Mouse (Mus musculus) lung, postnatal 36 days (tissue): ENCODE measurements around the gene Sigirr.

Experiments used
- DNase-seq: peaks from one replicate; pipeline ENCODE4 v3.0.0; 2022; ENCODE audit warnings: mixed read lengths

The Sigirr gene

DNA sequence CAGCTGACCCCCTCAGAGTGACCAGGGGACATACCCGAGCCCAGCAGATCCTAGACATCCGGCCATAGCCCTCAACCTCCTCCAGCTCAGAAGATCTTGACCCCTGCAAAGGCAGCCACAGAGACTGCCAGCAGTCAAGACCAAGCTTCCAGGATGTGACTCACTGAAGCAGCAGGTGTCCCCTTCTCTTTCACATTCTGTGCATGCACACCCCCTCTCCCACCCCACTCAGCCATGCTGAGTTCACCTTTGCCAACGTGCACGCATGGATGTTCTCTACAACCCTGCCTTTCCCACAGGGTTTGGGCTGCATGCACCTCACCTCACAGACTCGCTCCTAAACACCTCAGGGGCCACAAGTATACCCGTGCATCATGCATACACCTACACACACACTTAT lies 4.4 kb downstream of the Sigirr start:
- no peak for DNase-seq

DNA sequence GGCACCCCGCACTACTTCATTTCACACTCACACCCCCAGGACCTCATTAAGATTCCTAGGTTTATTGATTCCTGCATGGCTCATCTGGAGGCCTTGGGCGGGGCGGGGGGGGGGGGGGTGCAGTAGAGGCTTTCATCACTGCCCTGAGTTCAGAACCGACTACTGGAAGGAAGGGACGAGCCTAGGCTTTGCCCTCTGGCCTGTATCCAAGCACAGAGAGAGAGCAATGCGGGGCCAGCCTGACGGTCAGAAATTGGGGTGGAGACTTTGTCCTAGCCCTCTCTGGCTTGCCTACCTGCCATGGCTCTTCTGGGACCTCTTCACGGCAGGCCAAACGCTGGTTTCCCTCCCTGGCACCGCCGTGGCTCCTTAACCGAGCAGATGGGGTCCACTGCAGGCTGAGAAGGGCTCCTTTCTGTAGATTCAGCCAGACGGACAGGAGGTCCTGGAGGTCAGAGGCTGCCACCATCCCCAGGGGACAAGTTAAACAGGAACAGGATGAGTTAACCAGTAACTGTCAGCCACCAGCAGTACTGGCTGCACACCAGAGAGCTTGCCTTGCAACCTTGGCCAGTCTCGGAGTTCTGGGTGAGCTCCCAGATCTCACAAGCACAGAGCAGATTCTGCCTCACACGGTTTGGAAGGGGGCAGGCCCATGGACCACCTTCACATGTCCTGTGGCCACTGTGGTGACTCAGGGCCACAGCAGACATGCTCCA lies 5.7 kb downstream of the Sigirr start:
- DNase-seq = no peak

DNA sequence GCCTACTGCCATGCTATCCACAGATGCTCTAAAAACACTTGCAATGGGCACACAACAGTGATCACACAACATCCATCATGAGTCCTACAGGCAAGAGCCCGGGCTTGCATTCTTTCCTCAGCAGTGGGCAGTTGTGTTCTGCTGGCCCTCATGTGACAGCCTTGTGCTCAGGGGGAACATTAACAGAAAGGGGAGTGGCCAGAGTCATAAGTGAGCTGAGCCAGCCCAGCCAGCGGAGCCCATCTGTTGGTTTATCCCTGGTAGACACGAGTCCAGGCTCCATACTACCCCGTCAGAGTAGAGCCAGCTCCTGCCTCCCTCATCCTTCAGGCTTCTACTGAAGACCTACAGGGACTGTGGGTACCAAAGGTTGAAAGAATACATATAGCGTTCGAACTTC lies 6.4 kb downstream of the Sigirr start:
- no peak for DNase-seq

DNA sequence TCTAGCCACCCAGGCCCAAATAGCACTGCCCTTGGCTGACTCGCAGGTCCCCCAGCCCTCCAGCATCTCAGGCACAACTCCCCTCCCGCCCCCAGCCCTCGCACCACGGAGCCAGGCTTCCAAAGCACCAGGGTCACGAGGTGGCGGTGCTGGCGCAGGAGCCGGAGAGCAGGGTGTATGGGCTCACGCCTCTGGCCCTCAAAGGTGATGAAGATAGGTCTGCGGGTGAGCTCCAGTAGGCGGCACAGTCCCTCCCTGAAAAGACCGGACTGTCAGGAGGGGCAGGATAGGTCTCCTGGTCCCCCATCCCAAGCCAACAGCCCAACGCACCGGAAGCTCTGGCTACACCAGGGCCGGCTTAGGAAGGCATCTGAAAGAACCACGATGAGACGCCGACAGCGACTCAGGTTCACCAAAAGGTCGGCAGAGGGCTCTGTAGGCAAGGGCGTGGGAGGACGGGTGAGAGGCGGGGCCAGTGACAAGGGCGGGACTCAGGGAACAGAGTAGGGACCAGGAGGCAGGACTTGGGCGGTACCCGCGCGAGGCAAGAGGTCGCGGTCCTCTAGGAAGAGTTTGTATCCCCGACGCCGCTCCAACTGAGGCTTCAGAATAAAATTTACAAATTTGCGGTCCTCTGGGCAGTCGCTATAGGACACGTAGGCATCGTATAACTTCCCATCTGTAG lies 8.2 kb downstream of the Sigirr start:
- DNase-seq = peak; percentile 97

DNA sequence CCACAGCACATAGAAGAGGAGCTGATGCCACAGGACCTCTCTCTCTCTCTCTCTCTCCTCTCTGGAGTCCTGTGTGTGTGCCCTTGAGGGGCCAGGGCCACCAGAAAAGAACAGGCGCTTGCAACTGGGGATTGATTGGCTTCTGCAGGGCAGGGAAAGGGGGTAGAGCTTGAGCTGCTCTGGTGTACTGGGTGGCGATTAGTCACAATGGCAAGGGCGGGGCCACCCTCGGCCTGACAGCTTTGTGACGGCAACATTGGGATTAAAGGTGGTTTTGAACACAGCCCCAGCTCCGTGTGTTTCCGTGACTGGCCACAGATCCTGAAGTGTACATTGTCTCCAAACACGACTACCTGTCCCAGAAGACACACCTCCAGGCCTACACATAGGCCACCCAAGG lies 10.1 kb downstream of the Sigirr start:
- no peak for DNase-seq

DNA sequence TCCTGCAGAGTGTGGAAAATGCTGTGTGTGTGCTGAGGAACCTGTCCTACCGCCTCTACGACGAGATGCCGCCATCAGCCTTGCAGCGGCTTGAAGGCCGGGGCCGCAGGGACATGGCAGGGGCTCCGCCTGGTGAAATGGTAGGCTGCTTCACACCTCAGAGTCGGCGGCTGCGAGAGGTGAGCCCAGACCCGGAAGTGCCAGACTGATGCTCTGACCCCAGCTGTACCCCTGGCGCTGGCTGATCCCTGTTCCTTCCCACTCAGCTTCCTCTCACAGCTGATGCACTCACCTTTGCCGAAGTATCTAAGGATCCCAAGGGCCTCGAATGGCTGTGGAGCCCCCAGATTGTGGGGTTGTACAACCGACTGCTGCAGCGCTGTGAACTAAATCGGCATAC lies 11.9 kb downstream of the Sigirr start:
- DNase-seq = no peak

DNA sequence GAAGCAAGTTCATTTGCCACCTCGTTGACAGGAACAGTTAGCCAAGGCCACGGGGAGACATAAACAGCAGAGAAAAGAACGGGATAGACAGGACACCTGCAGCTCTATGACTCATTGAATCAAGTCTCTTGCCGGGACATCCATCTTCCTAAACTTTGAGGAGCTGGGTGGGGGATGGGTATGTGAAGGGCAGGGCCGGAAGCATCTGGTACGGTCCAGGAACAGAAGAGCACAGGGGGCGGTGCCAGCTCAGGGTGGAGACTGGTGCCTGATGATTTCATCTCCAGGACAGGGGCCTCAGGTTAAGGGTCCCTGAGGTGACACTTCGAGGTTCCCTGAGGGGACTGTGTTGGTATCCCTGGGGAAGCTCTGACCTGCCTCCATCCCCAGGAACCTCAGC lies 12.5 kb downstream of the Sigirr start:
- DNase-seq = peak; percentile 39

DNA sequence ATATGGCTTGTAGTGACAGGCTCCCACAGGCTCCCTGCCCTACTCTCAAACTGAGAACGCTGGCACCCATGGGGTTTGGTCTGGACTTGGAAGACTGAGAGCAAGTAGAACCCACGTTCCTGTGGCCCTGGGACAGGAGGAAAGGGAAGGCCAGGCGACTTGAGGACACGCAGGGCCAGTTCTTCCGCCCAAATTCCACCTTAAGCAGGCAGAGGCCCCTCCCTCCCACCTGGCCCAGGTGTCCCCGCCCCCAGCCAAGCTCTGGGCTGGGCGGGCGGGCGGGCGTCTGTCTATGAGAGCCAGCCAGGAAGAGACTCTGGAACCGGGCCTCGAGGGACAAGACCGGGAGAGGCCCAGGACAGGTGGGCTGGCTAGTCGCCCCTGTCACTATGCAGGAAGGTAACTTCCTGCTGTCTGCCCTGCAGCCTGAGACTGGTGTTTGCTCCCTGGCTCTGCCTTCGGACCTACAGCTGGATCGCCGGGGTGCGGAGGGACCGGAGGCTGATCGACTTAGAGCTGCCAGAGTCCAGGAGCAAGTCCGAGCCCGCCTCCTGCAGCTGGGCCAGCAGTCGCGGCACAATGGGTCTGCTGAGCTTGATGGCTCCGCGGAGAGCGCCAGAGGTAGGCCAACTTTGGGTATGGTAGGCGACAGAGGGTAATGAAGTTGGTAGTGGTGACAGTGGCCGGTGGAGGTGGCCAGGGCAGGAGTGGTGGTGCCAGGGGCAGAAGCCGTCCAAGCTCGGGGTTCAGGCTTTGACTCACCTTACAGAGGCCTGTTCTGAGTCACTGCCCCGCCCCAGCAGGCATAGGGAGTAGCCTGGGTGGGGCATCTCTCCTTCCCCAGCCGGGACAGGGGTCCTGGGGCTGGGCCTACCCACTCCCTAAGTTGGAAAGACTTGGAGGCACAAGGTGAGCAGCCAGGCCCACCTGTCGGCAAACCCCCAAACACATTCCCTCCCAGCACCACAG lies 20.6 kb downstream of the Sigirr start:
- DNase-seq = peak; percentile 75

DNA sequence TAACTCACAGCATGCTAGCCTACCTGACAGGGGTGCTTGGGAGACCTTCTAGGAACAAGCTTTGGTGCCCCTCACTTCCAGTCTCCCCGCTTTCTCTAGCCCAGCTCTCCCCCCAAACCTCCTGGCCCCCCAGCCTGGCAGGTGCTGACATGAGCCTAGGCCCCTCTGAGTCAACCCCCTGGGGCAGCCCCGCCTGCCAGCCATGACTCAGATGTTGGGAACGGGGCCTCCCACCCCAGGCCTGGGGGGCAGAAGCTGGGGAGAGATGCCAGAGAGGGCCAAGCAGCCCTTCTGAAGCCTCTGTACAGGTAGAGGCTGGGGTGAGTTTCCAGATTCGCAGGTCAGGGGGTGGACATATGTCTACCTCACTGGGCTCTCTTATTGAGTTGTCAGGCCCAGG lies 21.5 kb downstream of the Sigirr start:
- DNase-seq = no peak

DNA sequence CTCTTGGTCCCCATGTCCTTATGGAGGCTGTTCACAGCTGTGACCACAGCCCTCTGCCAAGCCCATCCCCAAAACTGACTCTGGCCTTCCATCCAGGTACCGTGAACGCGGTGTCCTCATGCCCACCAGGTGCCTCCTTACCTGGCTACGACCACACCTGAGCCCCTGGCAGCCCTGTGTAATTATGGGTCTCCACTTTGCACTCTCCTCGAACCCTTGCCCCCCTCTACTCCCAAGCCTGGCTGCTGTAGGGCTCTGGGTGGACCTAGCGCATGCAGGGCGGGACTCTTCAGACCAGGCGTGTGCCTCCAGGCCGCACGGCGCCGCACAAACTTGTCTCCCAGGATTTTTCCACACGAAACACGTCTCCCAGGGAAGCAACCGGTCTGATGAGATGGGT lies 22.5 kb downstream of the Sigirr start, which contains the start of gene Pkp3:
Gene Pkp3, plus strand, starts transcription at position 378 of the 400 bp plus-strand sequence.
- no peak for DNase-seq

DNA sequence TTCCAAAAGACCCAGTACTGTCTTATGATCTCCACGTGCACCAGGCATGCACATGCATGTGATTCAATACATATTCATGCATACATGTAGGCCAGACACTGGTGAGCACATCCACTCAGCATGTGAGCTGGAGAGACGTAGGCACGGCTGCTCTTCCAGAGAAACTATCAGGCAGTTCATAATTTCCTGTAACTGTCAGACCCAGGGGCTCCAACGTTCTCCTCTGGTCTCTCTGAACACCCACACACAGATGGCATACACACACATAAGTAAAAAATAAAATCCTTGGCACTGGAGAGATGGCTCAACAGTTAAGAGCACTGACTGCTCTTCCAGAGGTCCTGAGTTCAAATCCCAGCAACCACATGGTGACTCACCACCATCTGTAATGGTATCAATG lies 26.6 kb downstream of the Sigirr start:
- DNase-seq = no peak

DNA sequence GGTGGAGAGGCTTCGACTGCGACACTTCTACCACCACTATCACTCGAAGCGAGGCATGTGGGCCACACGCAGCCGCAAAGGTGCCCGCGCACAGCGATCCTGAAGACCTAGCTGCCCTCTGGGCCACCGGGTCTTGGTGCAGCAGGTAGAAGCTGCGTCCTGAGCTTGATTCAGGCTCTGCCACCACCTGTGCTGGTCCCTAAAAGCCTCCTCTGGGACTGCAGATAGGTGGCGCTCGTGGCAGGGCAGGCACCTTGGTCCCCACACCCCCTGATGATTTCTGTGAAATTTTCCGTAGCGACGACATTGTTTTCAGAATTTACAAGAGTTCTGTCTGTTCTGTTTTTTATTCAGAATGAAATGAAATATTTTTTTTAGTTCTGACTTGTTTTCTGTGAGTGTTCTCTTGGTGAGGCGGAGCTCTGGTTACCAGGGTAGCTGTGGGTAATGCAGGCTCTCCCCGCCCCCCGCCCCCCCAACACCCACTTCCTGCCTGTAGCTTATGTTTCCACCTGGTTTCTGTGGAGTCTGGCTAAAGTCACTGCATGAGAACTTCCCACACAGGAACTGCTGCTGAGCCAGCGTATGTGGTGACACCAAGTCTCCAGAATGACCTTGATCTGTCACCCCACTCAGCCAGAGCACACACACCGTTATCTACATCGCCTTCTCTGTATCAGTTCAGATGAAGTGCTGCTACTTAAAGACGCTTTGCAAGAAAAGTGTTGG lies 28.2 kb downstream of the Sigirr start:
- DNase-seq = peak; percentile 58

DNA sequence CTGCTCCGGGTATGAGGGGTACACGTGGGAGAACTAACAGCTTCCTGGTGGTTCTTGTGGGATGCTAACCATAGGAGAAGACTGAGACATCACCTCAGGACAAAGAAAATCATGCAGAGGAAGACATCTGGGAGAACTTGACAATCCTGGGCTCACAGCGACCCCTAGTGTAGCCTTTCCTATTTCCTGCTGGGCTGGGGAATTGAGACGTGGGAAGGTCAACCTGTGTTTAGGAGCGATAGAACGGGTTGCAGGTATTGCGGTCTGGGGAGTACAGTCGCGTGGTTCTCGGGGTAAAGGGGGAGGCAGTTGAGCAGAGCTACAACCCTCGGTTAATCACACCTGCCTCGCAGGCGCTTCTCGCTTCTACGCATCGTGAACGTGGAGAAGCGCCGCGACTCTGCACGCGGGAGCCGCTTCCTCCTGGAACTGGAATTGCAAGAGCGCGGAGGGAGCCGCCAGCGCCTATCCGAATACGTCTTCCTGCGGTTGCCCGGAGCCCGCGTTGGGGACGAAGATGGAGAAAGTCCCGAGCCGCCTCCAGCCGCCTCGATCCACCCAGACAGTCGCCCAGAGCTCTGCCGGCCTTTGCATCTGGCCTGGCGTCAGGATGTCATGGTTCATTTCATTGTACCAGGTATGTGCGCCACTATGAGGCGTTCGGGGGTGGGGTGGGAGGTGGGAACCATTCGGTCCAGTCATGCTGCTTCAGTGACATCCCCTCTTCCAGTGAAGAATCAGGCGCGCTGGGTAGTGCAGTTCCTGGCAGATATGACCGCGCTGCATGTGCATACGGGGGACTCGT lies 30.1 kb downstream of the Sigirr start:
- DNase-seq = peak; percentile 89

DNA sequence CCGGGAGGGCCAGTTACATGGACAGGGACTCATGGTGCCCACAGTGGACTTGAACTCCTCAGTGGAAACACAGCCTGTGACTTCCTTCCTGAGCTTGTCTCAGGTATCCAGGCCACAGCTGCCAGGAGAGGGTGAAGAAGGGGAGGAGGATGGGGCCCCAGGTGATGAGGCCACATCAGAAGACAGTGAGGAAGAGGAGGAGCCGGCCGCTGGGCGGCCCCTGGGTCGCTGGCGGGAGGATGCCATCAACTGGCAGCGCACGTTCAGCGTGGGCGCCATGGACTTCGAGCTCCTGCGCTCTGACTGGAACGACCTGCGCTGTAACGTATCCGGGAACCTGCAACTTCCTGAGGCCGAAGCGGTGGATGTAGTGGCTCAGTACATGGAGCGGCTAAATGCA lies 32.0 kb downstream of the Sigirr start:
- DNase-seq = no peak

DNA sequence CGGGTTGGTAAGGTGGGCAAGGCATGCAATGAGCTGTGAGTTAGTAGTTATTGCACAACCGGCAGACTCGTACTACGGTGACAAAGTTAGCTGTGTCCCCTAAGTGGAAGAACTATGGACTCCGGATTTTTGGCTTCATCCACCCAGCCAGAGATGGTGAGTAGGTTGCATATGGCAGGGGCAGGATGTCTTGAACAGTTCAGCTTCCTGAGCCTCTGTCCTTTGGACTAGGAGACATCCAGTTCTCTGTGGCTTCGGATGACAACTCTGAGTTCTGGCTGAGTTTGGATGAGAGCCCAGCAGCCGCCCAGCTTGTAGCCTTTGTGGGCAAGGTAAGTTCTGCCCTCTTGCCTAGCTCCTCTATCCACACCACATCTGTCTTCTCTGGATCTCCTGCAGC lies 35.8 kb downstream of the Sigirr start:
- no peak for DNase-seq

DNA sequence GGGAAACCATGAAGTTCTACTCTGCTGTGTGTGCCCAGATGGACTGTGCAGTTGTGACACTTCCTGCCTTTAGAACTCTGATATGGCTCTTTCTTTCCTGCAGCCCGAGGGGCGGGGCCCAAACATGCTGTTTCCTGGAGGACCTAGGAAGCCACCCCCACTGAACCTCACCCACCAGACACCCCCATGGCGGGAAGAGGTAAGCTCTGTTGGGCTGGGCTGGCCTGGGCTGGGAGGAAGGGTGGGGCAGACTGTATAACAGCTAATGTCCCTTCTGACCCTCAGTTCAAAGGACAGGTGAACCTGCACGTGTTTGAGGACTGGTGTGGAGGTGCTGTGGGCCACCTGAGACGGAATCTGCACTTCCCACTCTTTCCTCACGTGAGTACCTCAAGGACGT lies 36.2 kb downstream of the Sigirr start:
- DNase-seq = no peak

DNA sequence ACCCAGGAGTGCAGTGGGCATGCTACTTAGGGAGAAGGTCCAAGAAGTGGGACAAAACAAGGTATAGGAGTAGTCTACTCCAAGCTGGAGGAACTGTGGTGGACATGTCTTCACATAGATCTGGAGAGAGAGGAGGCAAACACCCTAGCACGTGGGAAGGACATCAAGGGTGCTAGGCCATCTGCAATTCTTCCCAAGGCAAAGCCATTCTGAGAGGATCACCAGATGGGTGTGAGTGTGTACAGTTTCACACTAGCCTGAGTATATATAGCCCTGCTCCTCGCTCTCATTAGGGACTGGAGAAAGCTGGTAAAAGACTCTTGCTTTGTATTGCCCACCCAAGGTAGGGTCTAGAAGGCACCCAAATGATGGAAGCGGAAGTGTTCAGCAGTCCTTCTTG lies 37.0 kb downstream of the Sigirr start:
- DNase-seq = no peak

DNA sequence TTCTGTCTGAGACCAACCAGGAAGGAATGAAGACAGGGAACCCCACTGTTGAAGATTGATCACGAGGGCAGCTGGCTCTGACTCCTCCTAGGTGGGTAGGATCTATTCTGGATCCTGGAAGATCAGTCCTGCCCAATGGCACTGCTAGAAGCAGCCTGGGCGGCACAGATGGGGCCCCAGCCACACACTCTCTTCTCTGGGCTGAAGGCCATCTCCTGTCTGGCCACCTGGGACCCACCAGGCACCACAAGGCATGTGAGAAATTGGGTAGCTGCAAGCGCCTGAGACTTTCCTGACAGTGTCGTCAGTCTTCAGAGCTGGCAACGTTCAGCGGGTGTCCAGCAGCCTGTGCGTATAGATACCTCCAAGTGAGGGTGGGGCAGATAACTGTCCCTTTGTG lies 37.8 kb downstream of the Sigirr start:
- DNase-seq = no peak

DNA sequence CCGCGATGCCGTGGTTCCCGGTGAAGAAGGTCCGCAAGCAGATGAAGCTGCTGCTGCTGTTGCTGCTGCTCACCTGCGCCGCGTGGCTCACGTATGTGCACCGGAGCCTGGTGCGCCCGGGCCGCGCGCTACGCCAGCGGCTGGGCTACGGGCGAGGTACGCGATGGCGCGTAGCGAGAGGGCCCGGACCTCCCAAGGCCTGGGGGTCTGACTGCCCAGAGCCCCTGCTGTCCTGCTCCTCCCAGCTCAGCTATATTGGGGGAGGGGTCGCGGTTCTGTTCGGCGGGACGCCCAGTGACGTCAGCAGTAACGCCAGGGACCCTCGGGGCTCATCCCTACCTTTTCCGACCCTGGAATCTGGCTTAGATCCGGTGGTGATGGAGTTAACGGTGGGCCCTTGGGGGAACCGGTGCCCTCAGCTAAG lies 39.1 kb downstream of the Sigirr start:
- no peak for DNase-seq

DNA sequence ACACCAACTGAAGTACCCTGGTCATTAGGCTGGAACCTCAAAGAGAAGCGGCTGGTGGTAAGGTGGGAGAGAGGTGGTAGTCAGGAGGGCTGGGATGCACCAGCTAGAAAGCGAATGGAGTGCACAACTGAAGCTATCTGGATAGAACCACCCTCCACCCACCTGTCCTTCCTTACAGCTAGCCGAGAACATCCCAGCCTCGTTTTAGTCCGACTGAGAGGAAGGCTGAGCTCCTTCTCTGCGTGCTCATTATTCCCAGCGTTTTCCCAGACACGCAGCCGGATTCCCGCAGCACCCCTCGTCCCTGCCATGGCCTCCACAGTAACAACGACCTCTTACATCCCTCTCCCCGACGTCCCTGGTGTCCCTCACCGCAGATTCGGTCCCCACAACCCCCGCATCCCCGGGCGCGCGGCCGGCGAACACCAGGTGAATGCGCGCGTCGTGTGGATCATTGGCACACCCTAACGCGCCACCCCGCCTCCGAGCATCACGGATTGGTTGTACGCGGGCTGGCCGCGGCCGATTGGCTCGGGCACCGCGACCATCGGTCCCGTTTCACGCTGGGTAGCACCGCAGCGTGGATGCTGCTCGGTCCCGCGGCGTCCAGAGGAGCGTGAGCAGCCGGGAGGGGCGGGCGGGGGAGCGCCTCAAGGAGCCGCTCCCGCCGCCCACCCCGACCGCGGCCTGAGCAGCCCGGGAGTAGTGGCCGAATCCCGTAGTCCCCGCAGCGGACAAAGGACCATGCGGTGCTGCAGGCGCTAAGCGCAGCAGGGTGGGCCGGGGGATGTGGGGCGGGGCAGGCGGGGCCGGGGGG lies 39.7 kb downstream of the Sigirr start, which contains the start of gene B4galnt4:
Gene B4galnt4, plus strand, starts transcription at position 679 of the 817 bp plus-strand sequence.
- DNase-seq = peak; percentile 60

DNA sequence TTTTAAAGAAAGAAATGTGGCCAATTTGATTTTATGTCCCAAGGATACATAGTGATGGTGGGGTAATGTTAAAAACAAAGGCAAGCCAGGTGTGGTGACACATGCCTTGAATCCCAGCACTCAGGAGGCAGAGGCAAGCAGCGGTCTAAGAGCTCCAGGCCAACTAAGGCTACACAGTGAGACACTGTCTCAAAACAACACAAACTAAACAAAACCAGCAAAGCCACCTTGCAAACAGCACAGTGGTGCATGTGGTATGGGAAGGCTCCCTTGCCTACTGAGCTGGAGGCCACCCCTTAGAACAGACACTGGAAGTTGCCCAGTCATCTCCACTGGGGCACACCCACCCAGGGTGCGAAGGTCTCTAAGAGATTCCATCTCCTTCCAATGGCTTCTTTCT lies 40.4 kb downstream of the Sigirr start:
- DNase-seq = no peak
